31 mouse cellular contexts compared by ENCODE assay signal in genomic region chr5:119066666-119067065, GRCm38 (mm10).
DNase-seq lines count a peak whose midpoint lies in the region; ATAC-seq and TF ChIP-seq lines count a peak whose summit lies in the region.
"Had no signal": no experiment of that assay in that cellular context is flagged by ENCODE, and none has a peak within 500 bp of the region (broad histone marks: within the 10 kb centered on the region; RNA-seq: fewer than 3 reads in every experiment).

No protein-coding gene starts in this region.

- no peak for TF ChIP-seq CTCF in intestine, postnatal 0 days (IDR thresholded peaks at IDR 0.05; ENCODE audit: low read depth)

- H3K9me3 ChIP-seq in intestine, postnatal 0 days (ENCODE audit: control insufficient read depth), result no peaks in the 10 kb centered on the region
- H3K9me3 ChIP-seq: forebrain, embryonic 12.5 days; heart, embryonic 12.5 days; hindbrain, embryonic 13.5 days; liver, embryonic 12.5 days; midbrain, embryonic 12.5 days; neural tube, embryonic 15.5 days had no signal

- no peak overlapping the region; the same call in 1 of the 2 replicates for H3K4me2 ChIP-seq in intestine, postnatal 0 days (replicated peaks; ENCODE audit: low read depth)
- H3K4me2 ChIP-seq: forebrain, embryonic 12.5 days; heart, embryonic 12.5 days; hindbrain, embryonic 13.5 days; liver, embryonic 12.5 days; midbrain, embryonic 12.5 days; neural tube, embryonic 15.5 days had no signal

- peak overlapping the region; percentile 57; the same call in 1 of the 2 replicates for H3K27ac ChIP-seq in intestine, postnatal 0 days (ENCODE audit: low read depth, low read length)
- H3K27ac ChIP-seq: forebrain, embryonic 12.5 days; gastrocnemius, adult 2 months; heart, adult 2 months; hindbrain, embryonic 13.5 days; liver, embryonic 12.5 days; midbrain, embryonic 12.5 days; neural tube, embryonic 15.5 days had no signal

- DNase-seq in layer of hippocampus, adult 8-10 months (ENCODE audit: low spot score in 2 of 2), result peak; percentile 13 to 14
- no peak for DNase-seq in layer of hippocampus, adult 9-10 months (ENCODE audit: low spot score)
- peak; percentile 18 to 27 for DNase-seq in right cerebral cortex, adult 2 months (ENCODE audit: low spot score in 2 of 2)
- no peak for DNase-seq in right cerebral cortex, postnatal 14 days
- peak; percentile 64 for DNase-seq in yolk sac, embryonic 10.5 days (ENCODE audit: low spot score)
- DNase-seq in lung, adult 18-20 months, result no peak
- DNase-seq: adrenal gland, postnatal 25 days; B cell, adult 2 months; cerebellum, adult 2 months; cerebellum, postnatal 14 days; gastrocnemius, adult 2 months; gastrocnemius, postnatal 36 days; heart, adult 2 months; heart, postnatal 4 days; kidney, postnatal 10 days; left cerebral cortex, postnatal 4 days; liver, postnatal 0 days; retina, postnatal 1 day; spleen, adult 18-20 months; thymus, adult 18-20 months; thymus, postnatal 25 days had no signal

- H3K4me3 ChIP-seq in intestine, postnatal 0 days (ENCODE audit: low read depth, low read length), result no peak overlapping the region
- H3K4me3 ChIP-seq: erythroblast, embryonic 14.5 days; forebrain, embryonic 12.5 days; gastrocnemius, adult 2 months; heart, adult 2 months; heart, embryonic 12.5 days; hindbrain, embryonic 13.5 days; liver, embryonic 12.5 days; midbrain, embryonic 12.5 days; neural tube, embryonic 15.5 days had no signal

- H3K36me3 ChIP-seq in intestine, postnatal 0 days (ENCODE audit: control insufficient read depth, insufficient read depth), result no peaks in the 10 kb centered on the region
- H3K36me3 ChIP-seq: forebrain, embryonic 12.5 days; heart, embryonic 12.5 days; hindbrain, embryonic 13.5 days; liver, embryonic 12.5 days; midbrain, embryonic 12.5 days; neural tube, embryonic 15.5 days had no signal

- H3K27me3 ChIP-seq in intestine, postnatal 0 days (replicated peaks; ENCODE audit: control insufficient read depth, insufficient read depth, low read length), result no peaks in the 10 kb centered on the region
- H3K27me3 ChIP-seq: liver, embryonic 12.5 days; megakaryocyte, embryonic 14.5 days; midbrain, embryonic 12.5 days; neural tube, embryonic 15.5 days had no signal

- 0 out of 2 replicates have a peak, but pooled peaks cover 7% of the 10 kb centered on the region for H3K4me1 ChIP-seq in intestine, postnatal 0 days (replicated peaks; ENCODE audit: control insufficient read depth, insufficient read depth, low read length)
- H3K4me1 ChIP-seq: forebrain, embryonic 12.5 days; heart, embryonic 12.5 days; hindbrain, embryonic 13.5 days; liver, embryonic 12.5 days; megakaryocyte, embryonic 14.5 days; midbrain, embryonic 12.5 days; neural tube, embryonic 15.5 days had no signal

- no peak for ATAC-seq in intestine, postnatal 0 days
- ATAC-seq: liver, embryonic 12.5 days; liver, postnatal 0 days; lung, postnatal 0 days had no signal

- 21% methylated on average over 6 of the region's 6 CpGs for WGBS in intestine, postnatal 0 days

- no peak overlapping the region for H3K9ac ChIP-seq in intestine, postnatal 0 days (ENCODE audit: low read depth, low read length)
- H3K9ac ChIP-seq: forebrain, embryonic 12.5 days; heart, embryonic 12.5 days; hindbrain, embryonic 13.5 days; liver, embryonic 12.5 days; liver, postnatal 0 days; midbrain, embryonic 12.5 days; neural tube, embryonic 15.5 days had no signal

Comparison
In these comparisons a context has a peak if more than half of its experiments do, and no peak if none do; other contexts are left out.
1. DNase-seq: peak in layer of hippocampus, adult 8-10 months (2 of 2), right cerebral cortex, adult 2 months (2 of 2) and yolk sac, embryonic 10.5 days (single experiment); none in layer of hippocampus, adult 9-10 months (single experiment), right cerebral cortex, postnatal 14 days (single experiment) and lung, adult 18-20 months (0 of 2).